Mouse (Mus musculus) small intestine, adult 2 months (tissue): ENCODE measurements around the gene Mast4. TPM values are rescaled to one million over a fixed set of nuclear protein-coding genes. Genes with fewer than 3 reads are reported as not detected.

ENCODE experiments used
- H3K27ac ChIP-seq: fragments of 200-500 bp; 2 replicates; pipeline ENCODE4 v1.5.1; 2012; ENCODE audit warnings: low read depth, low read length, control low read depth, inconsistent platforms; ENCODE audit not compliant: insufficient read depth
- H3K27me3 ChIP-seq: fragments of 200-500 bp; 2 replicates; pipeline ENCODE4 v1.6.1; 2012; ENCODE audit warnings: mild to moderate bottlenecking, moderate library complexity, low read length, inconsistent platforms; ENCODE audit not compliant: control insufficient read depth, insufficient read depth
- H3K36me3 ChIP-seq: fragments of 200-500 bp; 2 replicates; pipeline ENCODE4 v1.6.1; 2012; ENCODE audit warnings: mild to moderate bottlenecking, low read length, control low read depth, inconsistent platforms; ENCODE audit not compliant: control insufficient read depth, insufficient read depth
- H3K4me1 ChIP-seq: fragments of 200-500 bp; 2 replicates; pipeline ENCODE4 v1.6.1; 2012; ENCODE audit warnings: low read length, inconsistent platforms, mixed read lengths; ENCODE audit not compliant: control insufficient read depth, insufficient read depth, insufficient read length
- H3K4me3 ChIP-seq: fragments of 200-500 bp; 2 replicates; pipeline ENCODE4 v1.5.1; 2012; ENCODE audit warnings: low read depth, mild to moderate bottlenecking, control low read depth, inconsistent platforms, low read length, moderate library complexity
- CTCF ChIP-seq: fragments of 200-500 bp; IDR thresholded peaks from 2 replicates; pipeline ENCODE4 v1.5.1; 2012; ENCODE audit warnings: low read depth, mild to moderate bottlenecking, control low read depth, inconsistent platforms, low read length, moderate library complexity, mixed read lengths; ENCODE audit not compliant: insufficient replicate concordance, insufficient read length; ENCODE audit errors: extremely low read depth
- POLR2A ChIP-seq: fragments of 200-500 bp; IDR thresholded peaks from 2 replicates; pipeline ENCODE4 v1.6.1; 2012; ENCODE audit warnings: low read depth, mild to moderate bottlenecking, control low read depth, inconsistent platforms, low read length, moderate library complexity
- WGBS: fragments of 180-500 bp; shearing (Covaris S2); methylation state at CpG from one replicate; pipeline ENCODE4 v1.1.7; 2018; 5-methylcytosine and 5-hydroxymethylcytosine counted together
- polyA plus RNA-seq: library from polyadenylated mRNA; depleted of rRNA; stranded (reverse); fragments of >200 nt; gene quantifications from 2 replicates; pipeline ENCODE4 v1.2.3, GENCODE M21; 2012

The Mast4 gene
- polyA plus RNA-seq, 1 experiment = 5.3 TPM

DNA sequence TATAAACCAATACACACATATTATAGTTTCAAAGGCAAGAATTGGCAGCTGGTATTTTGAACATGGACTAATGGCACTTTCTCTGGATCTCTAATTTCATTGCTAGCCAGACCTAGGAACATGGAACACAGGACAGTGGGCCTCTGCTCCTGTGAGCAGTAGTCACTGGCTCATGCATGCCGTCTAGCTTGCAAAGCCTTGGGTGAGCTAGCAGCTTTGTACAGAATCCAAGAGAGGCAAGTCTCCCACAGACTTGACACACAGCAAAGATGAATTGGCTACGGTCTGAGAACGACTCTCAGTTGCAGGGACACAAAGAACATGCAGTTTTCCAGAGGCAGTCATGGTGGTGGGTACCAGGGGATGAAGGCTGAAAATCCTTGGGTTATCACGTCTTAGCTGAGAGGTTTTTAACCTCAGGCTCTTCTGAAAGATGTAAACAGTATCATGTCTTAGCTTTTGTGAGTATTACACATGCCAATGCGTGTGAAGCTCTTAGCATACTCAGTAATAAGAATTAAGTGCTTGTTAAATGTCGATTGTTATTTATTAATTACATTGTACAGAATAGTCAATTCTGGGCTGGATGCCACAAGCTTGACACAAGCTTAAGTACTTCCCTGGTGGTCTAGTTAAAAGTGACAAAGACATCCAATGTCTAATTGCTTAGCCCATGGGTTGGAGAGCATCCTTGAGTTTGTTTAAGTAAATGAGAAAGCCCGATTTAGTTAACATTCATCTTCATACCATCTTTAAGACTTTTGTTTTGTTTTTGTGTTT, 550.6 kb downstream of the Mast4 start:
- WGBS = 83% methylated on average over 7 of the region's 7 CpGs
- no peak overlapping the region for H3K27ac ChIP-seq
- TF ChIP-seq POLR2A = no peak
- TF ChIP-seq CTCF = no peak
- no peaks in the 10 kb centered on the region for H3K4me1 ChIP-seq
- H3K36me3 ChIP-seq = peaks cover 19% of the 10 kb centered on the region
- H3K27me3 ChIP-seq = no peaks in the 10 kb centered on the region
- no peak overlapping the region for H3K4me3 ChIP-seq

DNA sequence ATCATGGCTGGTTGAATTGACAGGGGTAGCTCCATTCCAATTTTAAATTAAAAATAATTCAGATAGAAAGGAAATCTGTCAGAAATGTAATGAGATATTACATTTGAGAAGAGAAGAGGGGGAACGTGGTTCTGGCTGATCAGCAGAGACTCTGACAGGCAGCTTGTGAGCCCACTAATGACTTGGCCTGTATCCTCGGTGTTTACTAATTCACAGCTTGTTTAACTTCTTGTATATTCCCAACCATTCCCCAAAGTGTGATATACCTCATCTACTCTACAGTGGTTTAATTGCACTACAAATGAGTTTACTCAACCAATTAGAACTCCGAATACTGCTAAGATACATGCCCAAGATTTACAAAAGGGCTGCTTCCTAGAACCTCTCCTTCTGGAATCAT, 555.0 kb downstream of the Mast4 start:
- Histone ChIP-seq H3K27me3 (no peaks in the 10 kb centered on the region), H3K4me3 (no peak overlapping the region), H3K36me3 (peaks cover 14% of the 10 kb centered on the region), H3K27ac (no peak overlapping the region), H3K4me1 (no peaks in the 10 kb centered on the region)
- 97% methylated on average over 3 of the region's 3 CpGs for WGBS
- TF ChIP-seq CTCF = no peak

DNA sequence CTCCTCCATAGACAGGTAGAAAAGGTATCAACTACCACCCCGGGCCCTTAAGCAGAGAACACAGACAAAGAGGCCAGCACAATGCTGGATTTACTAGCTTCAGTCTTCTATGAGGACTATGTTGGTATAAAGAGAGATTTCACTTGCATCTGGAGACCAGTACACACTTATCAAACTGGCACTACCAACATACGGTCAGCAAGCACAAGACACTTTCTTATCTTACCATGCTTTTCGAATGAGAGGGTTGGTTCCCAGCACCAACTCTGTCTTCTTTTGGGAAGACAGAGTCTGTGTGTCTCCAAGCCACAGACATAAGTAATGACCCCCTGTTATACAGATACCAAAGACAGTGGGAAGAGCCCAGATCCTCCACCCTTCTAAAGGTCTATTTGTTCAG, 555.4 kb downstream of the Mast4 start:
- Histone ChIP-seq H3K4me3 (no peak overlapping the region), H3K27ac (no peak overlapping the region), H3K4me1 (no peaks in the 10 kb centered on the region), H3K36me3 (peaks cover 18% of the 10 kb centered on the region), H3K27me3 (no peaks in the 10 kb centered on the region)
- 96% methylated on average over 3 of the region's 3 CpGs for WGBS
- TF ChIP-seq CTCF (no peak), POLR2A (no peak)

GRCm38 (mm10) chr13:102775506-102775905, 558.8 kb downstream of the Mast4 start:
- H3K27ac ChIP-seq = no peak overlapping the region
- no peaks in the 10 kb centered on the region for H3K27me3 ChIP-seq
- H3K4me1 ChIP-seq = no peaks in the 10 kb centered on the region
- 88% methylated on average over 6 of the region's 6 CpGs for WGBS
- peaks cover 25% of the 10 kb centered on the region for H3K36me3 ChIP-seq
- no peak overlapping the region for H3K4me3 ChIP-seq
- TF ChIP-seq POLR2A = no peak
- TF ChIP-seq CTCF = no peak

- Histone ChIP-seq H3K4me3 (no peak overlapping the region), H3K27me3 (no peaks in the 10 kb centered on the region), H3K36me3 (peaks cover 27% of the 10 kb centered on the region), H3K27ac (no peak overlapping the region), H3K4me1 (no peaks in the 10 kb centered on the region)
- 80% methylated on average over 7 of the region's 7 CpGs for WGBS
- TF ChIP-seq POLR2A (no peak), CTCF (no peak)
Observed at GRCm38 (mm10) chr13:102774786-102775201, 559.5 kb downstream of the Mast4 start.

- peaks cover 35% of the 10 kb centered on the region for H3K36me3 ChIP-seq
- TF ChIP-seq POLR2A = no peak
- no peak for TF ChIP-seq CTCF
- H3K4me1 ChIP-seq = no peaks in the 10 kb centered on the region
- H3K27me3 ChIP-seq = no peaks in the 10 kb centered on the region
- H3K4me3 ChIP-seq = no peak overlapping the region
- 82% methylated on average over 9 of the region's 9 CpGs for WGBS
- no peak overlapping the region for H3K27ac ChIP-seq
Observed at GRCm38 (mm10) chr13:102773169-102773568, 561.1 kb downstream of the Mast4 start.

- TF ChIP-seq POLR2A (no peak), CTCF (no peak)
- Histone ChIP-seq H3K36me3 (peaks cover 40% of the 10 kb centered on the region), H3K27ac (no peak overlapping the region), H3K27me3 (no peaks in the 10 kb centered on the region), H3K4me3 (no peak overlapping the region), H3K4me1 (no peaks in the 10 kb centered on the region)
- 76% methylated on average over 8 of the region's 8 CpGs for WGBS
Observed at GRCm38 (mm10) chr13:102770194-102770593, 564.1 kb downstream of the Mast4 start.

DNA sequence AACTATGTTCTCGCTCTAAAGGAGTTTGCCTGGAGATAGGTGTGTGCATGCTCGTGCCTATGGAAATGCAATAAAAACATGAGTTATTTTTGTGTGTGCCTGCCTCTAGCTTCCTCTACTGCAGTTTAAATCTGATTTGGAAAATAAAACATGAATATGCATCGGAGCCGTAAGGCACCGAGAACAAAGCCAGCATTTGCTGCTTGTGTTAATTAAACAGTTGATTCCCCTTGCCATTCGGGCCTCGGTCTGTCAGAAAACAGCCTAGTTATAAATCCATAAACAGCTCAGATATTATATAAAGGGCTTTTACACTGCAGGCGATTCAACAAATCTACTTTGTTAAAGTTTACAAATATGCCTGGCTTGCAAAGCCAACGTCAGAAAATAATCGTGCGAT, 565.8 kb downstream of the Mast4 start:
- Histone ChIP-seq H3K27me3 (no peaks in the 10 kb centered on the region), H3K27ac (no peak overlapping the region), H3K36me3 (peaks cover 37% of the 10 kb centered on the region), H3K4me3 (no peak overlapping the region), H3K4me1 (no peaks in the 10 kb centered on the region)
- 94% methylated on average over 11 of the region's 11 CpGs for WGBS
- TF ChIP-seq POLR2A (no peak), CTCF (no peak)
